In the genomic region with DNA sequence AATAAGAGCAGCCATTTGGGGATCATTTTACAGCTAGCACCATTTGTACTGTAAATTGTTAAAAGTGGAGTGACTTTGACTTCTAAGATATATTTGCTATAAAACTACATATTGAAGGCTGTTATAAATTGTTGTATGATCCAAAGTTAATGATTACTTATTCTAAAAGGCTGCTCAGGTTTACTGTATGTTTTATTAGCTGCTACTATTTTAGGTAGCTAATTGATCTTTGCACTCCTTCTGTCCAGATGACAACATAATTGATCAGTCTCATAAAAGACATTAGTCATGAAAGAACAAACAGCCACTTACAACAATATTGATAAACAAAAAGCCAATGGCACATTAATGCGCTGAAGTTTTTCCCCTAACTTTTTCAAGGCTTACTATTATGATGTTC, we compare ENCODE assay signal across 33 mouse cellular contexts.
"Had no signal": no experiment of that assay in that cellular context is flagged by ENCODE, and none has a peak within 500 bp of the region (broad histone marks: within the 10 kb centered on the region; RNA-seq: fewer than 3 reads in every experiment).

No protein-coding gene starts in this region.

- H3K4me3 ChIP-seq: heart, embryonic 10.5 days; heart, embryonic 12.5 days; heart, embryonic 13.5 days; heart, embryonic 15.5 days; hindbrain, embryonic 10.5 days; hindbrain, embryonic 12.5 days; hindbrain, embryonic 13.5 days; hindbrain, embryonic 15.5 days; kidney, embryonic 15.5 days; layer of hippocampus, adult 2 months; left cerebral cortex, adult 2 months had no signal

- H3K36me3 ChIP-seq: heart, embryonic 10.5 days; heart, embryonic 12.5 days; heart, embryonic 13.5 days; heart, embryonic 15.5 days; hindbrain, embryonic 10.5 days; hindbrain, embryonic 12.5 days; hindbrain, embryonic 13.5 days; hindbrain, embryonic 15.5 days; kidney, embryonic 15.5 days had no signal

- H3K27me3 ChIP-seq: heart, embryonic 12.5 days; heart, embryonic 13.5 days; heart, embryonic 15.5 days; hindbrain, embryonic 12.5 days; hindbrain, embryonic 13.5 days; hindbrain, embryonic 15.5 days; kidney, embryonic 15.5 days had no signal

- H3K9me3 ChIP-seq: heart, embryonic 10.5 days; heart, embryonic 12.5 days; heart, embryonic 13.5 days; heart, embryonic 15.5 days; hindbrain, embryonic 10.5 days; hindbrain, embryonic 12.5 days; hindbrain, embryonic 13.5 days; hindbrain, embryonic 15.5 days; kidney, embryonic 15.5 days had no signal

- H3K9ac ChIP-seq: heart, embryonic 12.5 days; heart, embryonic 13.5 days; heart, embryonic 15.5 days; hindbrain, embryonic 12.5 days; hindbrain, embryonic 13.5 days; hindbrain, embryonic 14.5 days; hindbrain, embryonic 15.5 days; kidney, embryonic 15.5 days had no signal

- H3K4me1 ChIP-seq: heart, embryonic 12.5 days; heart, embryonic 13.5 days; heart, embryonic 15.5 days; hindbrain, embryonic 10.5 days; hindbrain, embryonic 12.5 days; kidney, embryonic 15.5 days had no signal

- ATAC-seq: hindbrain, embryonic 16.5 days; hindbrain, postnatal 0 days; inflammation-experienced regulatory T-cells, adult 6 months had no signal

- H3K4me2 ChIP-seq: heart, embryonic 11.5 days; heart, embryonic 12.5 days; heart, embryonic 13.5 days; heart, embryonic 15.5 days; hindbrain, embryonic 12.5 days; hindbrain, embryonic 13.5 days; hindbrain, embryonic 14.5 days; hindbrain, embryonic 15.5 days; kidney, embryonic 15.5 days had no signal

- H3K27ac ChIP-seq: heart, embryonic 10.5 days; heart, embryonic 13.5 days; heart, embryonic 15.5 days; hindbrain, embryonic 10.5 days; hindbrain, embryonic 12.5 days; hindbrain, embryonic 13.5 days; hindbrain, embryonic 14.5 days; hindbrain, embryonic 15.5 days; hindbrain, postnatal 0 days; kidney, embryonic 15.5 days; kidney, postnatal 0 days; layer of hippocampus, adult 2 months; left cerebral cortex, adult 2 months had no signal

- DNase-seq: heart, postnatal 10 days; heart, postnatal 14 days; heart, postnatal 36 days; heart, postnatal 4 days; kidney, adult 11 months; kidney, adult 18-20 months; kidney, adult 2 months; kidney, adult 8-10 months; kidney, adult 9 months; kidney, postnatal 10 days; kidney, postnatal 14 days; kidney, postnatal 25 days; kidney, postnatal 36 days; kidney, postnatal 4 days; layer of hippocampus, adult 9-11 months; layer of hippocampus, postnatal 36 days had no signal
